ENCODE assay signal across 9 mouse cellular contexts in genomic region chr1:136739486-136739885, GRCm38 (mm10).
DNase-seq lines count a peak whose midpoint lies in the region; ATAC-seq and TF ChIP-seq lines count a peak whose summit lies in the region.
"Had no signal": no experiment of that assay in that cellular context is flagged by ENCODE, and none has a peak within 500 bp of the region (broad histone marks: within the 10 kb centered on the region; RNA-seq: fewer than 3 reads in every experiment).

No protein-coding gene starts in this region.

- peak; percentile 75 for DNase-seq in forebrain, postnatal 0 days
- DNase-seq in B cell, adult 2 months, result peak; percentile 53 to 56
- peak; percentile 60 for DNase-seq in adrenal gland, postnatal 14 days
- DNase-seq in gastrocnemius, postnatal 4 days (ENCODE audit: low spot score in 2 of 2), result peak; percentile 24 to 57
- peak; percentile 86 to 88 for DNase-seq in left cerebral cortex, adult 18-20 months (ENCODE audit: low spot score in 2 of 2)
- DNase-seq in right cerebral cortex, postnatal 14 days, result peak; percentile 80
- no peak for DNase-seq in c-Kit-positive CD71-positive TER-119-positive erythroid progenitor cells, embryonic 14.5 days (ENCODE audit: low spot score)

- WGBS in forebrain, postnatal 0 days, result 69% methylated on average over 5 of the region's 5 CpGs
- WGBS in forebrain, embryonic 12.5 days, result 80% methylated on average over 5 of the region's 5 CpGs

- no peaks in the 10 kb centered on the region for H3K36me3 ChIP-seq in forebrain, postnatal 0 days (ENCODE audit: insufficient read depth)
- H3K36me3 ChIP-seq in forebrain, embryonic 12.5 days (replicated peaks), result no peaks in the 10 kb centered on the region
- H3K36me3 ChIP-seq: lung, embryonic 15.5 days had no signal

- TF ChIP-seq CTCF in forebrain, postnatal 0 days (IDR thresholded peaks at IDR 0.05; ENCODE audit: low read depth), result peak; percentile 62

- H3K27me3 ChIP-seq in forebrain, postnatal 0 days (ENCODE audit: insufficient read depth, low read length), result no peaks in the 10 kb centered on the region
- no peaks in the 10 kb centered on the region; the same call in 1 of the 2 replicates for H3K27me3 ChIP-seq in forebrain, embryonic 12.5 days
- H3K27me3 ChIP-seq: lung, embryonic 15.5 days had no signal

- peak; percentile 36; the same call in 1 of the 2 replicates for ATAC-seq in forebrain, postnatal 0 days
- ATAC-seq in forebrain, embryonic 12.5 days (ENCODE audit: low FRiP score), result no peak

- H3K27ac ChIP-seq in forebrain, postnatal 0 days (ENCODE audit: low read depth, low read length), result no peak overlapping the region
- no peak overlapping the region for H3K27ac ChIP-seq in forebrain, embryonic 12.5 days
- H3K27ac ChIP-seq: lung, embryonic 15.5 days had no signal

- no peak overlapping the region for H3K4me2 ChIP-seq in forebrain, postnatal 0 days (ENCODE audit: low read depth)
- no peak overlapping the region for H3K4me2 ChIP-seq in forebrain, embryonic 12.5 days
- H3K4me2 ChIP-seq: lung, embryonic 15.5 days had no signal

- no peaks in the 10 kb centered on the region for H3K4me1 ChIP-seq in forebrain, postnatal 0 days (ENCODE audit: insufficient read depth)
- H3K4me1 ChIP-seq in forebrain, embryonic 12.5 days, result no peaks in the 10 kb centered on the region
- H3K4me1 ChIP-seq: lung, embryonic 15.5 days had no signal

- H3K9ac ChIP-seq in forebrain, postnatal 0 days, result no peak overlapping the region
- H3K9ac ChIP-seq in forebrain, embryonic 12.5 days, result no peak overlapping the region
- H3K9ac ChIP-seq: lung, embryonic 15.5 days had no signal

- no peak overlapping the region for H3K4me3 ChIP-seq in forebrain, postnatal 0 days (ENCODE audit: low read depth, low read length)
- no peak overlapping the region for H3K4me3 ChIP-seq in forebrain, embryonic 12.5 days (replicated peaks)
- H3K4me3 ChIP-seq: lung, embryonic 15.5 days had no signal

- no peaks in the 10 kb centered on the region for H3K9me3 ChIP-seq in forebrain, postnatal 0 days (ENCODE audit: low read length)
- H3K9me3 ChIP-seq in forebrain, embryonic 12.5 days, result no peaks in the 10 kb centered on the region
- H3K9me3 ChIP-seq: lung, embryonic 15.5 days had no signal
